Mouse (Mus musculus) right cerebral cortex, postnatal 25 days (tissue): ENCODE data around the gene Lrrc57.
"Not testable (repeated sequence)": the region's sequence is repeated elsewhere in the genome, so short reads cannot be mapped to it uniquely, and the experiment has no call there.

Source experiments
- DNase-seq: peaks from one replicate; pipeline ENCODE4 v3.0.0; 2022

Gene Lrrc57

GRCm38 (mm10) chr2:120597734-120598133 lies 11.6 kb downstream of the Lrrc57 start:
- no peak for DNase-seq

GRCm38 (mm10) chr2:120592227-120592626 lies 17.1 kb downstream of the Lrrc57 start:
- DNase-seq = no peak

- peak; percentile 69 for DNase-seq
These were observed 19.6 kb downstream of the Lrrc57 start for GRCm38 (mm10) chr2:120589759-120590158.

- DNase-seq = no peak
These were observed 31.0 kb downstream of the Lrrc57 start for GRCm38 (mm10) chr2:120578286-120578685.

- no peak for DNase-seq
These were observed 31.5 kb downstream of the Lrrc57 start for GRCm38 (mm10) chr2:120577799-120578198.

- no peak for DNase-seq
These were observed 33.3 kb downstream of the Lrrc57 start for GRCm38 (mm10) chr2:120575978-120576377.

GRCm38 (mm10) chr2:120575121-120575520 lies 34.2 kb downstream of the Lrrc57 start:
- no peak for DNase-seq

- not testable (repeated sequence) for DNase-seq
These were observed 37.2 kb downstream of the Lrrc57 start for GRCm38 (mm10) chr2:120572161-120572560.

- DNase-seq = no peak
These were observed 38.2 kb downstream of the Lrrc57 start for GRCm38 (mm10) chr2:120571081-120571480.

GRCm38 (mm10) chr2:120567798-120568320 lies 41.5 kb downstream of the Lrrc57 start:
- DNase-seq = no peak

GRCm38 (mm10) chr2:120566886-120567797 lies 42.2 kb downstream of the Lrrc57 start, which contains the start of gene Snap23:
Gene Snap23, plus strand, starts transcription at chr2:120567671.
- DNase-seq = peak; percentile 95

- DNase-seq = no peak
These were observed 44.0 kb downstream of the Lrrc57 start for GRCm38 (mm10) chr2:120565363-120565762.

- not testable (repeated sequence) for DNase-seq
These were observed 44.7 kb downstream of the Lrrc57 start for GRCm38 (mm10) chr2:120564548-120565188.

- peak; percentile 87 for DNase-seq
These were observed 45.9 kb downstream of the Lrrc57 start, which contains the start of gene Zfp106 for GRCm38 (mm10) chr2:120563235-120563990. Gene Zfp106, minus strand, starts transcription at chr2:120563843.

GRCm38 (mm10) chr2:120562859-120563234 lies 46.5 kb downstream of the Lrrc57 start:
- DNase-seq = no peak

- no peak for DNase-seq
These were observed 47.8 kb downstream of the Lrrc57 start for GRCm38 (mm10) chr2:120561524-120561923.

- DNase-seq = no peak
These were observed 50.5 kb downstream of the Lrrc57 start for GRCm38 (mm10) chr2:120558813-120559212.

- DNase-seq = no peak
These were observed 52.5 kb downstream of the Lrrc57 start for GRCm38 (mm10) chr2:120556868-120557267.
